Mouse (Mus musculus) CH12.LX (cell line): ENCODE measurements around the gene Bclaf3.

Experiments used
- CTCF ChIP-seq, 2 experiments: IDR thresholded peaks in 1 of 2; conservative IDR thresholded peaks in 1 of 2; 2 replicates each; pipeline ENCODE4 v1.5.1; 2011 to 2012; ENCODE audit warnings: low read depth in 2 of 2, low read length in 2 of 2, improper control_type of control experiment in 1 of 2, inconsistent platforms in 1 of 2, mild to moderate bottlenecking in 1 of 2, moderate library complexity in 1 of 2
- E2F4 ChIP-seq: IDR thresholded peaks from 2 replicates; pipeline ENCODE4 v1.6.1; 2011; ENCODE audit warnings: low read depth, low read length, improper control_type of control experiment; ENCODE audit not compliant: insufficient replicate concordance
- JUN ChIP-seq: IDR thresholded peaks from 2 replicates; pipeline ENCODE4 v1.6.1; 2011; ENCODE audit warnings: low read depth, mild to moderate bottlenecking, low read length, improper control_type of control experiment, moderate library complexity; ENCODE audit not compliant: insufficient read depth
- POLR2A ChIP-seq: IDR thresholded peaks from 2 replicates; pipeline ENCODE4 v1.6.1; 2011; ENCODE audit warnings: low read depth, mild to moderate bottlenecking, improper control_type of control experiment, low read length
- RAD21 ChIP-seq: IDR thresholded peaks from 2 replicates; pipeline ENCODE4 v1.6.1; 2011; ENCODE audit warnings: low read depth, mild to moderate bottlenecking, low read length, improper control_type of control experiment, moderate library complexity
- SIN3A ChIP-seq: IDR thresholded peaks from 2 replicates; pipeline ENCODE4 v1.6.1; 2012; ENCODE audit warnings: low read length, improper control_type of control experiment, inconsistent platforms
- TBP ChIP-seq: conservative IDR thresholded peaks from 2 replicates; pipeline ENCODE4 v1.6.1; 2011; ENCODE audit warnings: low read depth, low read length, improper control_type of control experiment
- UBTF ChIP-seq: IDR thresholded peaks from 2 replicates; pipeline ENCODE4 v1.6.1; 2012; ENCODE audit warnings: low read depth, mild to moderate bottlenecking, inconsistent platforms, low read length, improper control_type of control experiment, moderate library complexity
- USF1 ChIP-seq: IDR thresholded peaks from 2 replicates; pipeline ENCODE4 v1.6.1; 2014; ENCODE audit warnings: low read depth, mild to moderate bottlenecking, inconsistent platforms, low read length, improper control_type of control experiment
- ZC3H11A ChIP-seq: IDR thresholded peaks from 2 replicates; pipeline ENCODE4 v1.6.1; 2012; ENCODE audit warnings: low read depth, mild to moderate bottlenecking, inconsistent platforms, low read length, improper control_type of control experiment

- TF ChIP-seq CTCF (conservative IDR thresholded peaks at IDR 0.05 in 1 of 2, IDR thresholded peaks at IDR 0.05 in 1 of 2; ENCODE audit: low read depth in 2 of 2, low read length in 2 of 2) (no peak), E2F4 (no peak), RAD21 (no peak), USF1 (no peak), UBTF (no peak), SIN3A (no peak), JUN (no peak), POLR2A (no peak), TBP (no peak), ZC3H11A (no peak)
These were observed 3.8 kb upstream of the Bclaf3 start for GRCm38 (mm10) chrX:159522651-159523050.
